Mouse (Mus musculus): ENCODE measurements around the gene Vps41. TPM values are rescaled to one million over a fixed set of nuclear protein-coding genes. Genes with fewer than 3 reads are reported as not detected.

The Vps41 gene
- polyA plus RNA-seq, 1 experiment = 10.3 TPM

- WGBS = 93% methylated on average over 8 of the region's 8 CpGs
These were observed 56.5 kb downstream of the Vps41 start for GRCm38 (mm10) chr13:18773437-18774198.

GRCm38 (mm10) chr13:18781250-18781649 lies 64.2 kb downstream of the Vps41 start:
- no peak overlapping the region for H3K4me3 ChIP-seq (ENCODE audit: low read depth, low read length)
- no peaks in the 10 kb centered on the region for H3K27me3 ChIP-seq (ENCODE audit: control insufficient read depth, insufficient read depth, low read length)
- H3K27ac ChIP-seq (ENCODE audit: insufficient read depth, low read depth, low read length) = no peak overlapping the region
- H3K36me3 ChIP-seq (ENCODE audit: control insufficient read depth, insufficient read depth, low read length) = no peaks in the 10 kb centered on the region
- TF ChIP-seq POLR2A (IDR thresholded peaks at IDR 0.05; ENCODE audit: low read depth, low read length) (no peak), CTCF (IDR thresholded peaks at IDR 0.05; ENCODE audit: extremely low read depth, insufficient read length, insufficient replicate concordance, low read depth, low read length) (no peak)
- H3K4me1 ChIP-seq (ENCODE audit: control insufficient read depth, insufficient read depth, insufficient read length, low read length) = no peaks in the 10 kb centered on the region
- 84% methylated on average over 2 of the region's 2 CpGs for WGBS

More at GRCm38 (mm10) chr13:18773437-18774198, 56.5 kb downstream of the Vps41 start:
- no peaks in the 10 kb centered on the region for H3K4me1 ChIP-seq (ENCODE audit: control insufficient read depth, insufficient read depth, insufficient read length, low read length)
- TF ChIP-seq CTCF (IDR thresholded peaks at IDR 0.05; ENCODE audit: extremely low read depth, insufficient read length, insufficient replicate concordance, low read depth, low read length) (no peak), POLR2A (IDR thresholded peaks at IDR 0.05; ENCODE audit: low read depth, low read length) (no peak)
- no peaks in the 10 kb centered on the region; the same call in 1 of the 2 replicates for H3K36me3 ChIP-seq (ENCODE audit: control insufficient read depth, insufficient read depth, low read length)
- H3K4me3 ChIP-seq (ENCODE audit: low read depth, low read length) = no peak overlapping the region
- no peak overlapping the region for H3K27ac ChIP-seq (ENCODE audit: insufficient read depth, low read depth, low read length)
- no peaks in the 10 kb centered on the region for H3K27me3 ChIP-seq (ENCODE audit: control insufficient read depth, insufficient read depth, low read length)

GRCm38 (mm10) chr13:18785702-18786101 lies 68.6 kb downstream of the Vps41 start:
- peaks cover 2% of the 10 kb centered on the region; the same call in 1 of the 2 replicates for H3K4me1 ChIP-seq (ENCODE audit: control insufficient read depth, insufficient read depth, insufficient read length, low read length)
- 88% methylated on average over 1 of the region's 1 CpGs for WGBS
- no peak overlapping the region for H3K4me3 ChIP-seq (ENCODE audit: low read depth, low read length)
- H3K27ac ChIP-seq (ENCODE audit: insufficient read depth, low read depth, low read length) = no peak overlapping the region
- TF ChIP-seq CTCF (IDR thresholded peaks at IDR 0.05; ENCODE audit: extremely low read depth, insufficient read length, insufficient replicate concordance, low read depth, low read length) = no peak
- TF ChIP-seq POLR2A (IDR thresholded peaks at IDR 0.05; ENCODE audit: low read depth, low read length) = no peak
- no peaks in the 10 kb centered on the region for H3K36me3 ChIP-seq (ENCODE audit: control insufficient read depth, insufficient read depth, low read length)
- no peaks in the 10 kb centered on the region for H3K27me3 ChIP-seq (ENCODE audit: control insufficient read depth, insufficient read depth, low read length)

- no peak for TF ChIP-seq CTCF (IDR thresholded peaks at IDR 0.05; ENCODE audit: extremely low read depth, insufficient read length, insufficient replicate concordance, low read depth, low read length)
- no peak for TF ChIP-seq POLR2A (IDR thresholded peaks at IDR 0.05; ENCODE audit: low read depth, low read length)
- WGBS = 83% methylated on average over 4 of the region's 4 CpGs
- H3K36me3 ChIP-seq (ENCODE audit: control insufficient read depth, insufficient read depth, low read length) = no peaks in the 10 kb centered on the region
- H3K27me3 ChIP-seq (ENCODE audit: control insufficient read depth, insufficient read depth, low read length) = no peaks in the 10 kb centered on the region
- no peak overlapping the region for H3K4me3 ChIP-seq (ENCODE audit: low read depth, low read length)
- no peak overlapping the region for H3K27ac ChIP-seq (ENCODE audit: insufficient read depth, low read depth, low read length)
- H3K4me1 ChIP-seq (ENCODE audit: control insufficient read depth, insufficient read depth, insufficient read length, low read length) = peaks cover 2% of the 10 kb centered on the region; the same call in 1 of the 2 replicates
These were observed 71.0 kb downstream of the Vps41 start for GRCm38 (mm10) chr13:18788040-18788439.

- WGBS = 83% methylated on average over 2 of the region's 2 CpGs
- no peak overlapping the region for H3K27ac ChIP-seq (ENCODE audit: insufficient read depth, low read depth, low read length)
- no peak overlapping the region for H3K4me3 ChIP-seq (ENCODE audit: low read depth, low read length)
- H3K36me3 ChIP-seq (ENCODE audit: control insufficient read depth, insufficient read depth, low read length) = no peaks in the 10 kb centered on the region
- no peak for TF ChIP-seq POLR2A (IDR thresholded peaks at IDR 0.05; ENCODE audit: low read depth, low read length)
- TF ChIP-seq CTCF (IDR thresholded peaks at IDR 0.05; ENCODE audit: extremely low read depth, insufficient read length, insufficient replicate concordance, low read depth, low read length) = no peak
- no peaks in the 10 kb centered on the region for H3K27me3 ChIP-seq (ENCODE audit: control insufficient read depth, insufficient read depth, low read length)
- H3K4me1 ChIP-seq (ENCODE audit: control insufficient read depth, insufficient read depth, insufficient read length, low read length) = peaks cover 2% of the 10 kb centered on the region; the same call in 1 of the 2 replicates
These were observed 71.6 kb downstream of the Vps41 start for GRCm38 (mm10) chr13:18788689-18789088.

- TF ChIP-seq CTCF (IDR thresholded peaks at IDR 0.05; ENCODE audit: extremely low read depth, insufficient read length, insufficient replicate concordance, low read depth, low read length) (no peak), POLR2A (IDR thresholded peaks at IDR 0.05; ENCODE audit: low read depth, low read length) (no peak)
- no peaks in the 10 kb centered on the region for H3K36me3 ChIP-seq (ENCODE audit: control insufficient read depth, insufficient read depth, low read length)
- peaks cover 2% of the 10 kb centered on the region; the same call in 1 of the 2 replicates for H3K4me1 ChIP-seq (ENCODE audit: control insufficient read depth, insufficient read depth, insufficient read length, low read length)
- no peaks in the 10 kb centered on the region for H3K27me3 ChIP-seq (ENCODE audit: control insufficient read depth, insufficient read depth, low read length)
- WGBS = 89% methylated on average over 4 of the region's 4 CpGs
- H3K4me3 ChIP-seq (ENCODE audit: low read depth, low read length) = no peak overlapping the region
- no peak overlapping the region for H3K27ac ChIP-seq (ENCODE audit: insufficient read depth, low read depth, low read length)
These were observed 72.6 kb downstream of the Vps41 start for GRCm38 (mm10) chr13:18789662-18790061.

- 37% methylated on average over 6 of the region's 6 CpGs for WGBS
These were observed 73.0 kb downstream of the Vps41 start for GRCm38 (mm10) chr13:18790086-18790485.

More at GRCm38 (mm10) chr13:18790086-18790485, 73.0 kb downstream of the Vps41 start:
- Histone ChIP-seq H3K27me3 (ENCODE audit: control insufficient read depth, insufficient read depth, low read length) (no peaks in the 10 kb centered on the region), H3K4me3 (ENCODE audit: low read depth, low read length) (no peak overlapping the region), H3K27ac (ENCODE audit: insufficient read depth, low read depth, low read length) (no peak overlapping the region), H3K4me1 (ENCODE audit: control insufficient read depth, insufficient read depth, insufficient read length, low read length) (peaks cover 2% of the 10 kb centered on the region; the same call in 1 of the 2 replicates), H3K36me3 (ENCODE audit: control insufficient read depth, insufficient read depth, low read length) (no peaks in the 10 kb centered on the region)
- TF ChIP-seq POLR2A (IDR thresholded peaks at IDR 0.05; ENCODE audit: low read depth, low read length) = no peak
- TF ChIP-seq CTCF (IDR thresholded peaks at IDR 0.05; ENCODE audit: extremely low read depth, insufficient read length, insufficient replicate concordance, low read depth, low read length) = no peak

Measured in small intestine, adult 2 months (tissue).